Mouse (Mus musculus) liver, adult 2 months (tissue): ENCODE measurements around the gene Bcar1. TPM values are rescaled to one million over a fixed set of nuclear protein-coding genes. Genes with fewer than 3 reads are reported as not detected.

Source experiments
- DNase-seq: peaks from one replicate; pipeline ENCODE4 v3.0.0-alpha.2; 2011; ENCODE audit warnings: low read depth, low spot score; ENCODE audit errors: extremely low read depth
- H3K27ac ChIP-seq: fragments of 200-500 bp; replicated peaks from 2 replicates; pipeline ENCODE4 v1.5.1; 2012; ENCODE audit warnings: low read depth, mild to moderate bottlenecking, control low read depth, inconsistent platforms, low read length; ENCODE audit not compliant: insufficient read depth
- H3K27me3 ChIP-seq: fragments of 200-500 bp; 2 replicates; pipeline ENCODE4 v1.6.1; 2012; ENCODE audit warnings: mild to moderate bottlenecking, moderate library complexity, low read length, inconsistent platforms; ENCODE audit not compliant: control insufficient read depth, insufficient read depth
- H3K36me3 ChIP-seq: fragments of 200-500 bp; 2 replicates; pipeline ENCODE4 v1.6.1; 2012; ENCODE audit warnings: low read length, inconsistent platforms; ENCODE audit not compliant: control insufficient read depth, insufficient read depth
- H3K4me1 ChIP-seq: fragments of 200-500 bp; 2 replicates; pipeline ENCODE4 v1.6.1; 2011; ENCODE audit warnings: low read length; ENCODE audit not compliant: control insufficient read depth, insufficient read depth
- H3K4me3 ChIP-seq: fragments of 200-500 bp; 2 replicates; pipeline ENCODE4 v1.5.1; 2011; ENCODE audit warnings: low read depth, mild to moderate bottlenecking, control low read depth, low read length, moderate library complexity; ENCODE audit not compliant: insufficient read depth
- H3K79me2 ChIP-seq: fragments of 200-500 bp; 2 replicates; pipeline ENCODE4 v1.6.1; 2012; ENCODE audit warnings: inconsistent platforms, mild to moderate bottlenecking, low read length, moderate library complexity; ENCODE audit not compliant: control insufficient read depth, insufficient read depth
- H3K9ac ChIP-seq: fragments of 200-500 bp; 2 replicates; pipeline ENCODE4 v1.6.1; 2012; ENCODE audit warnings: low read depth, mild to moderate bottlenecking, control low read depth, inconsistent platforms, low read length
- CTCF ChIP-seq: fragments of 200-500 bp; IDR thresholded peaks from 2 replicates; pipeline ENCODE4 v1.5.1; 2011; ENCODE audit warnings: low read depth, low read length, control low read depth
- POLR2A ChIP-seq: fragments of 200-500 bp; IDR thresholded peaks from 2 replicates; pipeline ENCODE4 v1.6.1; 2011; ENCODE audit warnings: low read length, control low read depth; ENCODE audit not compliant: insufficient read depth; ENCODE audit errors: extremely low read depth
- WGBS: fragments of 180-500 bp; shearing (Covaris S2); methylation state at CpG from one replicate; pipeline ENCODE4 v1.1.7; 2018; 5-methylcytosine and 5-hydroxymethylcytosine counted together
- polyA plus RNA-seq: library from polyadenylated mRNA; depleted of rRNA; stranded (reverse); fragments of >200 nt; gene quantifications from 2 replicates; pipeline ENCODE4 v1.2.3, GENCODE M21; 2012
- total RNA-seq: library from RNA; depleted of rRNA; stranded (reverse); fragments of >200 nt; gene quantifications from 2 replicates; pipeline ENCODE4 v1.2.3, GENCODE M21; 2014

The Bcar1 gene
- total and polyA plus RNA-seq, 2 experiments, result 11.3 to 53.2 TPM

DNA sequence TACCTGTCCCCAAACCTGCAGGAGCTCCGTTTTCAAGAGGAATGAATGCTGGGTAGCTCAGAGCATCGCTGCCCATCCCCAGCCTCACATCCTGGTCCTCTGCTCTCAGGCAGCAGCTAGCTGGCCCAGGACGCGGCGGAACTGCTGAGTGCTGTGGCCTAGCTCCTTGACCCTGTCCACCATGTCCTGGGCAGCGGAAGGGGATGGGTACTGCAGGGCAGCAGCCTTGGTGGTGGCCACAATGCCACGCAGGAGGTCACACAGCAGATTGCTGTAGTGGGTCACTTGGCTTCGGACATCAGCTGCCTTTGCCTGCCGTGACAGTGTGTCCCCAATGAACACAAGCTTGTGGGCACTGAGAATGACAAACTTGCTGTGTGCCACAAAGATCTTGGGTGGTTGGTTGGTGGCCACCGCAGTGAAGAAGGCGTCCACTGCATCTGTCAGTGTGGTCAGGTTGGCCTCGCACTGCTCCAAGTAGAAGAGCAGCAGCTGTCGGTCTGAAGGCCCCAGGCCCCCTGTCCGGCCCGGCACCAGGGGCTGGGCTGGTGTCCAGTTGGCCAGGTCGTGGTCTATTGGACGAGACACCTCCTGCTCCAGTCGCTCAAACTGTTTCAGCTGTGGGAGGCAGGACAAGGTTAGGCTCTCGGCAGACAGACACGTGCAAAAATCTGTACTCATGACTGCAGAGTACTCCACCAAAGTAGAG is 32.7 kb downstream of the Bcar1 start:
- DNase-seq, result no peak

DNA sequence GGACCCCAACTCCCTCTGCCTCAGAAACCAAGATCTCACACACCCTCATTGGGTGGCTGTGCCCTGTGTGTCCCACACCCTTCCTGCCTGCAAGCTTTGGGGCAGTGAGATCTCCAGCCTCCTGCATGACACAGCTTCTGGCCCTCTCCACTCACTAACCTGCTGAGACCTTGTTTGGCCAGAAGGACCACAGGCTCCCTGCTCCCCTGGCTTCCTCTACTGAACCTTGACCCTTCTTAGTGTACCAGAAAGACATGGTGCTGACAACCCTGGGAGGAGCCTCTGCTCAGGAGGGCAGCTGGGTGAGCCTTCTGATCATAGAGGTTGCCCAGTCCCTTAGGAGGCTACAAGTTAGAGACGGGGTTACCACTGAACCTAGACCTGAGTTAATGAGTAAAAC is 34.4 kb downstream of the Bcar1 start:
- peak overlapping the region; percentile 98 for H3K27ac ChIP-seq
- TF ChIP-seq POLR2A, result no peak
- TF ChIP-seq CTCF, result no peak
- peaks cover 18% of the 10 kb centered on the region; the same call in 1 of the 2 replicates for H3K36me3 ChIP-seq
- DNase-seq, result peak; percentile 93
- H3K4me1 ChIP-seq, result peaks cover 20% of the 10 kb centered on the region
- no peaks in the 10 kb centered on the region for H3K27me3 ChIP-seq
- WGBS, result 6% methylated on average over 1 of the region's 1 CpGs
- 0 out of 2 replicates have a peak, but pooled peaks cover 3% of the 10 kb centered on the region for H3K79me2 ChIP-seq
- H3K9ac ChIP-seq, result peak overlapping the region; percentile 36
- no peak overlapping the region for H3K4me3 ChIP-seq

More for the DNA sequence above, 32.7 kb downstream of the Bcar1 start:
- H3K9ac ChIP-seq, result no peak overlapping the region
- H3K79me2 ChIP-seq, result 0 out of 2 replicates have a peak, but pooled peaks cover 6% of the 10 kb centered on the region
- peak overlapping the region; percentile 98; the same call in 1 of the 2 replicates for H3K27ac ChIP-seq
- no peaks in the 10 kb centered on the region for H3K27me3 ChIP-seq
- 75% methylated on average over 20 of the region's 20 CpGs for WGBS
- no peak overlapping the region for H3K4me3 ChIP-seq
- TF ChIP-seq POLR2A (no peak), CTCF (no peak)
- peaks cover 27% of the 10 kb centered on the region; the same call in 1 of the 2 replicates for H3K36me3 ChIP-seq
- peaks cover 20% of the 10 kb centered on the region for H3K4me1 ChIP-seq

DNA sequence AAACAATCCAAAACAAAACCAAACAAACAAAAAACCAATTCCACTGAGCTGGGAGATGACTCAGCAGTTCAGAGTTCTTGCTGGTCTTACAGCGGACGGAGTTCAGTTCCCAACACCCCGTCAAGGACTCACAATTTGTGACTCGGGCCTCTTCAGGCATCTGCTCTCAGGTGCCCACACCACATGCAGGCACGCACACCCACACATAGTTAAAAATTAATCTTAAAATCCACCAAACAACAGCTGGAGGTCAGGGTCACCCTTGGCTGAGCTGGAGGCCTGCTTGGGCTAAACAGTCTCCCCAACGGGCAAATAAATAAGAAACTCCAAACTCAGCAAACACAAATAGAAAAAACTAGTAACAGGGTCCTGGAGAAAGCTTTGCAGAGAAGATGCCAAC is 35.3 kb downstream of the Bcar1 start:
- Histone ChIP-seq H3K9ac (peak overlapping the region; percentile 36; the same call in 1 of the 2 replicates), H3K36me3 (peaks cover 17% of the 10 kb centered on the region; the same call in 1 of the 2 replicates), H3K27ac (peak overlapping the region; percentile 98), H3K4me1 (peaks cover 20% of the 10 kb centered on the region), H3K79me2 (0 out of 2 replicates have a peak, but pooled peaks cover 3% of the 10 kb centered on the region), H3K4me3 (no peak overlapping the region), H3K27me3 (no peaks in the 10 kb centered on the region)
- TF ChIP-seq CTCF (no peak), POLR2A (no peak)
- 12% methylated on average over 6 of the region's 6 CpGs for WGBS
- DNase-seq, result peak; percentile 98

DNA sequence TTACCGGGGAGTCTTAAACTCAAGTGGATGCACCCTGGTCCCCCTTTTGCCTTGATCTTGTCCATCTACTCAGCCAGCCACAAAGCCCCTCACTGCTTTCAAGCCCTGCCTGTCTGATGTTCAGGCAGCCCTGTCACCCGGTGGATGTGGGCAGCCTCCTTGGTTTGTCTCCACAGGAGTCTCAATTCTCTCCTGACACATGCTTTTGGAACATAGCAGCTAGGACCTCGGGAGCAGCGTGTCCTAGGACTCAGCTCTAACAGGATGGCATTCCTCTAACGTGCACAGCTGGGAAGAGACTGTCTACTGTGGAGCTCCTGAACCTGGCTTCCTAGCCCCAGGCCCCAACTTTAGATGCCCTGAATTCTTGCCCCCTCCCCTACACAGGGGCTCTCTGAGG is 37.9 kb downstream of the Bcar1 start:
- Histone ChIP-seq H3K27ac (no peak overlapping the region), H3K79me2 (no peaks in the 10 kb centered on the region), H3K4me3 (no peak overlapping the region), H3K36me3 (peaks cover 3% of the 10 kb centered on the region; the same call in 1 of the 2 replicates), H3K27me3 (no peaks in the 10 kb centered on the region), H3K4me1 (peaks cover 19% of the 10 kb centered on the region), H3K9ac (no peak overlapping the region)
- DNase-seq, result no peak
- TF ChIP-seq POLR2A, result no peak
- TF ChIP-seq CTCF, result no peak
- WGBS, result 67% methylated on average over 5 of the region's 5 CpGs

DNA sequence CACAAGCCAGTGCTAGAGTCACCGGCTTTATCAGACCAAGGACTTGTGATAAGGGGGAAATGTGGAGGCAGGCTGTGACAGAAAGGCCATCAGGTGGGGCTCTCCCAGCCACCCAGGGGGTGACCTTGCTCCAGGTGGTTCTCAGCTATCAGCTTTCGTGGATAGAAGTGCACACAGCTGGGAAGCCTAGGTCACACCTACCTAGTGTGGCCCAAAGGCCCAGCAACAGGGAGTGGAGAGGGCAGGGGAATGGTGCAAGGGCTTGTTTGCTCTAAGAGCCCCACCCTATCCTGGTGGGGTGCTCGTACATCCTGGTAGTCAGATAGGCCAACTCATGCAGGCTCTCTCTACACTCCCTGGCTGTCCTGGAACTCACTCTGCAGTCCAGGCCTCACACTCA is 38.4 kb downstream of the Bcar1 start:
- WGBS, result 23% methylated on average over 3 of the region's 3 CpGs
- Histone ChIP-seq H3K27ac (no peak overlapping the region), H3K27me3 (no peaks in the 10 kb centered on the region), H3K79me2 (no peaks in the 10 kb centered on the region), H3K36me3 (no peaks in the 10 kb centered on the region), H3K9ac (no peak overlapping the region), H3K4me1 (peaks cover 17% of the 10 kb centered on the region), H3K4me3 (no peak overlapping the region)
- no peak for DNase-seq
- TF ChIP-seq CTCF, result no peak

DNA sequence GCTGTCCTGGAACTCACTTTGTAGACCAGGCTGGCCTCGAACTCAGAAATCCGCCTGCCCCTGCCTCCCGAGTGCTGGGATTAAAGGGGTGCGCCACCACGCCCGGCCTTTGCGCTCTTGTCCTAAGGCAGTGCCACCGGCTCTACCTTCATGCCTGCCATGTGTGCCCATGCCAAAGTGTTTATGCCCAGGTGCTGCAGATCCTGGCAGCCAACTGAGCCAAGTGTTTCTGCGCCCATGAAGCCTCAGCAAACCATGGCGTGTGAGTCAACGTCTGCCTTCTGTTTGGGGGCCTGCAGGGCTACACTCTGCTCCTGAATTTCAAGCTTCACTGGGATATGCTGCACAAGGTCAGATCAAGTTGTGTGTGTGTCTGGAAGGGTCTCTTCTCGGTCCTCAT is 39.0 kb downstream of the Bcar1 start:
- no peak for TF ChIP-seq POLR2A
- no peak for TF ChIP-seq CTCF
- Histone ChIP-seq H3K79me2 (no peaks in the 10 kb centered on the region), H3K4me1 (peaks cover 12% of the 10 kb centered on the region), H3K9ac (no peak overlapping the region), H3K27me3 (no peaks in the 10 kb centered on the region), H3K36me3 (no peaks in the 10 kb centered on the region), H3K4me3 (no peak overlapping the region), H3K27ac (no peak overlapping the region)
- no peak for DNase-seq
- 95% methylated on average over 12 of the region's 12 CpGs for WGBS
